Mouse (Mus musculus): ENCODE data around the gene Itm2b. TPM values are rescaled to one million over a fixed set of nuclear protein-coding genes. Genes with fewer than 3 reads are reported as not detected.

Itm2b gene
- polyA plus RNA-seq, 1 experiment from 2014 or later: 945 TPM

DNA sequence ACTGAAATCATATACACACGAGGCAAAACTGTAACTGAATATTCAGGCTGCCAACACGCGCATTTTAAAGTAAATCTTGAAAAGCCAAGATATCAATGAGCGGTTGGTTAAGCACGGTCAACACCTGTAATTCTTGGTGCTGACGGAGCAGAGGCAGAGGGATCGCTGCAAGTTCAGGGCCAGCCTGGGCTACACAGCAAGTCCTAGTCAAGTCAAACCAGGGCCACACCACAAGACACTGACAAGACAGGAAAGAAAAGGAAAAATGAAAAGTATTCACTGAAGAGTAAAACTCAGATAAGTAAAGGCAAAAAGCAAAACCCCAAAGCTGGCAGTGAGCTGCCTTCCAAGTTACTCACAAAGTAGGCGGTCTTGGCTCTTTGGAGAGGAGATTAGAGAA, 9.6 kb downstream of the Itm2b start:
- no peak for ATAC-seq (ENCODE audit: insufficient read depth, low FRiP score, low read depth)
- no peaks in the 10 kb centered on the region for H3K9me3 ChIP-seq
- H3K36me3 ChIP-seq: peaks cover 12% of the 10 kb centered on the region; the same call in 1 of the 2 replicates
- H3K4me1 ChIP-seq: peaks cover 33% of the 10 kb centered on the region
- WGBS: 82% methylated on average over 8 of the region's 8 CpGs
- H3K4me2 ChIP-seq: no peak overlapping the region
- no peak overlapping the region for H3K9ac ChIP-seq
- no peak overlapping the region for H3K4me3 ChIP-seq (replicated peaks)
- no peaks in the 10 kb centered on the region for H3K27me3 ChIP-seq (replicated peaks)
- H3K27ac ChIP-seq: no peak overlapping the region

DNA sequence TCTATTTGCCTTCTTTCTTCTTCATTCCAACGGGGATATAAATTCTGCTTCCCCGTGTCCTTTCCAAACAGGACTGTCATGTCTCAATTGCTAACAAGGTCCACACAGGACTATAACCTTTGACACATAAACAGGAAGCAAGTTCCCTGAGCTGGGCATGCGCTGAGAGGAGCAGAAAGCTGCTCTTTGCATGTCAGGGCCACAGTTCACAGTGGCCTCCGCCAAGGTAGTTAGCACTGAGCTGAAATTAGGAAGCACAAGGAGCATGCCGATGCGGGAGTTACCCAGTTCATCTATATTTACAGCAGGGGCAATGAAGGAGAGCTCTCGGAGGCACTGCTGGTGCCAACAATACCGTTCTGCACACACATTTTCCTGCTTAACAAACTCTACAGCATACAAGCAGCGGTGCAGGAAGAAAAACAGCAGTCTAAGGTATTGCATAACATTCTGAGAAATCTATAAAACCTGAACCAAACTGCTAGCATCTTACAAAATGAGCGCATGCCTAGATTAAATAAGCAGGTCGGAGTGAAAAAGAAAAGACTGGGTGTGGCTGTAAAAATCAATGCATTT, 10.7 kb downstream of the Itm2b start:
- Histone ChIP-seq H3K4me2 (no peak overlapping the region), H3K36me3 (peaks cover 12% of the 10 kb centered on the region; the same call in 1 of the 2 replicates), H3K9ac (no peak overlapping the region), H3K27ac (peak overlapping the region; percentile 36; the same call in 1 of the 2 replicates), H3K4me1 (peaks cover 33% of the 10 kb centered on the region), H3K9me3 (no peaks in the 10 kb centered on the region), H3K27me3 (replicated peaks) (no peaks in the 10 kb centered on the region), H3K4me3 (replicated peaks) (no peak overlapping the region)
- no peak for ATAC-seq (ENCODE audit: insufficient read depth, low FRiP score, low read depth)
- 46% methylated on average over 11 of the region's 11 CpGs for WGBS

DNA sequence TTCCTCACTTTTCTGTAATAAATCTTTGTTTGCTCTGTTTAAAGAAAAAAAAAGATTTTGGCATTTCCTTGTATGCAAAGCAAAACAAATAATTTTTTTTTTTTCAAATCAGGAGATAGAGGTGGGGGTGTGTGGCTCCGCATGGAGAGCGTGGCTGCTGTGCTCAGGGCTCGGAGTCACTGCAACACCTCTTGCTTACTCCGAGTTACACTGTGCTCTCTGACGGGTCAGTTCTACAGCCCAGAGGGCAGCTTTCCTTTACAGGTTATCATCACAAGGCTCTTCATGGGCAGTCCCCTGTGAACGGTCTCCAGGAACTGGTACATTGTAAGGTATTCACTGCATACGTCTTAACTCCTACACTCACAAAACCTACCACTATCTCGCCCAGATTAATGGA, 11.5 kb downstream of the Itm2b start:
- no peak overlapping the region for H3K9ac ChIP-seq
- no peak overlapping the region for H3K27ac ChIP-seq
- H3K4me3 ChIP-seq (replicated peaks): no peak overlapping the region
- peak; percentile 14; the same call in 1 of the 2 replicates for ATAC-seq (ENCODE audit: insufficient read depth, low FRiP score, low read depth)
- H3K9me3 ChIP-seq: no peaks in the 10 kb centered on the region
- peaks cover 9% of the 10 kb centered on the region; the same call in 1 of the 2 replicates for H3K36me3 ChIP-seq
- H3K4me1 ChIP-seq: peaks cover 33% of the 10 kb centered on the region
- 57% methylated on average over 8 of the region's 8 CpGs for WGBS
- no peaks in the 10 kb centered on the region for H3K27me3 ChIP-seq (replicated peaks)
- H3K4me2 ChIP-seq: no peak overlapping the region

DNA sequence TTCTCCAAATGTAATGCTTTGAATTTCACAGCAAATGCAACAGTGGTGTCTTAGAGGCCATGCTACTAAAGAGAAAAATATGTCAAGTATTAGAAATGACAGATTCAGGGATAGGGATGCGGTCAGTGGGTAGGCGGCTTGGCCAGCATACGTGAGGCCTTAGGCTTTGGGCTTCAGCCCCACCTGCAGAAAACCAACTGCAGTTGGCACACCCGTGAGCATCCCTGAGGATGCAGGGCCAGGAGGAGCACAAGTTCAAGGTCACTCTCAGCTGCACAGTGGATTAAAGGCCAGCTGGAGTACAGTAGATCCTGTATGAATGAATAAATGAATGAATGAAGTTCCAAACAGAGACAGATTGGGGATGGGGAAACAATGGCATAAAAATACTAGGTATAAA, 12.1 kb downstream of the Itm2b start:
- Histone ChIP-seq H3K9me3 (no peaks in the 10 kb centered on the region), H3K27me3 (replicated peaks) (no peaks in the 10 kb centered on the region), H3K4me3 (replicated peaks) (no peak overlapping the region), H3K27ac (no peak overlapping the region), H3K36me3 (peaks cover 15% of the 10 kb centered on the region), H3K4me2 (no peak overlapping the region), H3K4me1 (peaks cover 33% of the 10 kb centered on the region), H3K9ac (no peak overlapping the region)
- ATAC-seq (ENCODE audit: insufficient read depth, low FRiP score, low read depth): no peak
- WGBS: 75% methylated on average over 4 of the region's 4 CpGs

DNA sequence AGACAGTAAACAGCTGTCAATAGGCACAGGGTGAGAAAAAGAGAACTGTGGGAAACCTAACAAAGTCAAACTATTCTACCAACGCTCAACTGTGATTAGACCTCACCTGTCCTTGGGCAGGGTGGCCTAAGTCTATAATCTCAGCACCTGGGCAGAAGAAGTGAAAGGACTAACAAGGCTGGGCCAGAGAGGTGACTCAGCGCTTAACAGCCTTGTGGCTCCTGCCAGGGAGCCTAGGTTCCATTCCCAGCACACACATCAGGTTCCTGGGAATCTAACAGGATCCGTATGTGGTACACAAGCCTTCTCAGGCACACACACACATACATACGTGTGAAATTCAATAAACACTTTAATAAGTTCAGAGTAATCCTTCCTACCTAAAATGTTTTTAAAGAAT, 13.5 kb downstream of the Itm2b start:
- H3K4me2 ChIP-seq: no peak overlapping the region
- H3K27ac ChIP-seq: no peak overlapping the region
- H3K27me3 ChIP-seq (replicated peaks): no peaks in the 10 kb centered on the region
- peaks cover 27% of the 10 kb centered on the region for H3K36me3 ChIP-seq
- no peak for ATAC-seq (ENCODE audit: insufficient read depth, low FRiP score, low read depth)
- peaks cover 21% of the 10 kb centered on the region for H3K4me1 ChIP-seq
- H3K4me3 ChIP-seq (replicated peaks): no peak overlapping the region
- no peaks in the 10 kb centered on the region for H3K9me3 ChIP-seq
- H3K9ac ChIP-seq: no peak overlapping the region
- 75% methylated on average over 4 of the region's 4 CpGs for WGBS

DNA sequence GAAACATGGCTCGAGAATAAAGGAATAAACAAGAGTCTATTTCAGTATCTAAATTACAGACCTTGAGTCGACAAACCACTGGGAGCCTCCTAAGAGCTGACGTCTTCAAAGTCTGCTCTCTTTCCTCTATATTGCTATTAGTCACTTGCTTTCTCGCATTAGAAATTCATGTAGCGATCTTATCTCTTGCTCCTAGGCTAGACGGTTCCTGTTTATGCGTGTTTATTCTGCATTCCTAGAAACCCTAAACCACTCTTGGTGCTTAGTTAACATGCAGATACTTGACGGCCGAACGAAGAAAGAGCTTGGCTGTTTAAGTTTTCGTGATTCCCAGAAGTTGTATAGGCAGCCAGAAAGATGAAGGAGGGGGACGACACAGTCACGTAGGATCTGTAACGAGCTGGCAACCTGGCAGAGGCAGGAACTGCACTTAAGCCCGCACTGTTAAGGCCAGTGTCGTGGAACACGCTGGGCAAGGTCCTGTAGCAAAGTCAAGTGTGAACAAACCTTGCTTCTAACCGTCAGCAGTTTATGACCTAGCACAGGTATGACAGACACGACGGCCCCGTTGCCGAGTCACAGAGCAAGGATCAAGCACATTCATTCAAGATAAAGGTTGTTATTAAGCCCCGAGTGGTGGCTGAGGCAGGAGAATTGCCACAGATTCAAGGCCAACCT, 14.3 kb downstream of the Itm2b start:
- Histone ChIP-seq H3K4me1 (peaks cover 21% of the 10 kb centered on the region), H3K27me3 (replicated peaks) (no peaks in the 10 kb centered on the region), H3K27ac (no peak overlapping the region), H3K4me3 (replicated peaks) (no peak overlapping the region), H3K9ac (no peak overlapping the region), H3K9me3 (no peaks in the 10 kb centered on the region), H3K4me2 (no peak overlapping the region), H3K36me3 (peaks cover 32% of the 10 kb centered on the region)
- no peak for ATAC-seq (ENCODE audit: insufficient read depth, low FRiP score, low read depth)
- 78% methylated on average over 23 of the region's 23 CpGs for WGBS

DNA sequence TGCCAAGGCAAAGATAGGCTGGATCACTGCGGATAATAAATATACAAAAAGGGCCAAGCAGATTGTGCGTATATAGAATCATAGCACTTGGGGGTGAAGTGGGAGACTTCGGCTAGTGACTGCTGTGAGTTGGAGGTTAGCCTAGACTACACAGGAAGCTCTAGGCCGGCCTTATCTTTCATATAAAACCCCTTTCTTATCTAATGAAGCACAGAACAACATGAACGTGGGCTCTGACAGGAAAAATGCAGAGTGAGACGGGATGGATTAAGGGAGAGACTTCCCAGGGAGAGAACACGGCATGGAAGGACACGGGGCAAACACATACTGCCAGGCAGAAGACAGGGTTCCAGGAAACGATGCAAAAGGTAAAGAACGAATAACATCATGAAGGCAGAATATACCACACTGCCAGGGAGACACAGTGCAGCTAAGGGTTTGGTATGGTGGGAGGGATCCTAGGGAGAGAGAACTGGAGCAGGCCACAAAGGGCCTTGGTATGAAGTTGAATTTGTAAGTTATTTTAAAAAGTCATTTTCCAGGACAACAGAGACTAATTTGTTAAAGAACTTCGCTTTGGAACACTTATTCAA, 14.9 kb downstream of the Itm2b start:
- WGBS: 76% methylated on average over 11 of the region's 11 CpGs

DNA sequence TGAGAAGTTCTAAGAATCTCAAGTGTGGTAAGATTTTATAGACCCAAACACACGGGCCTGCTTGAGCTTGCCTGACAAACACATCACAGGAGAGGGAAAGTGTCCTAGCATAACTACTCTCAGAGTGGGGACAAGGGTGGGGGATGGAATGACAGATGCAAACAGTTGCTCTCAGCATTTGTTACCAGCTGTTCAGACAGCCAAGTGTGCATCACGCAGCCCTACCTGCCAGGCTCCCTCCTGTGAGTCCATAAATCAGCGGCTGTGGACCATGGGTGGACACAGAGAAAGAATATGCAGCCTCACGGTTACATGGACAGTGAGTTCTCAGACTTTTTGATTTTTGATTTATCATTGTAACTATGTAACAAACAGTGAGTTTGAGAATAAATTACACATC, 15.5 kb downstream of the Itm2b start:
- 71% methylated on average over 4 of the region's 4 CpGs for WGBS
- H3K27ac ChIP-seq: no peak overlapping the region
- no peak overlapping the region for H3K4me3 ChIP-seq (replicated peaks)
- peaks cover 41% of the 10 kb centered on the region for H3K36me3 ChIP-seq
- H3K27me3 ChIP-seq (replicated peaks): no peaks in the 10 kb centered on the region
- no peak for ATAC-seq (ENCODE audit: insufficient read depth, low FRiP score, low read depth)
- H3K9ac ChIP-seq: no peak overlapping the region
- peaks cover 13% of the 10 kb centered on the region for H3K4me1 ChIP-seq
- no peaks in the 10 kb centered on the region for H3K9me3 ChIP-seq
- H3K4me2 ChIP-seq: no peak overlapping the region

More for the DNA sequence above, 14.9 kb downstream of the Itm2b start:
- H3K27ac ChIP-seq: no peak overlapping the region
- no peak for ATAC-seq (ENCODE audit: insufficient read depth, low FRiP score, low read depth)
- H3K9me3 ChIP-seq: no peaks in the 10 kb centered on the region
- no peak overlapping the region for H3K4me3 ChIP-seq (replicated peaks)
- H3K27me3 ChIP-seq (replicated peaks): no peaks in the 10 kb centered on the region
- H3K4me2 ChIP-seq: no peak overlapping the region
- H3K9ac ChIP-seq: no peak overlapping the region
- peaks cover 17% of the 10 kb centered on the region for H3K4me1 ChIP-seq
- peaks cover 38% of the 10 kb centered on the region for H3K36me3 ChIP-seq

DNA sequence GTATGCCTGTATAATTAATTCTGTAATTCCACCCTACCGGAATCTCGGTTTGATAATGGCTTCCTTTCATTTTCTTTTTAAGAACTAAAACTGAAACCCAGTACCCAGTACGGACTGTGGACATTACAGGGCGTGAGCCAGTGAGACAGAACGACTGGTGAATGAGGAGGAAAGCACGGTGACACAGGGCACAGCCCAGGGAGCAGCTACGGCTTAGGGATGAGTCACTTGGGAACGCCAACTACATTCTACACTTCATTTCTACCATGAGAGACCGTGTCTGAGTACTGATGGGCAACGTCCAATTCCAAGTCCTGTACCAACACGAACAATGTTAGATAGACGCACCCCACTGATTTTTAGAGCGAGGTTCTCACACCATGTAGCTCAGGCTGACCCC, 16.1 kb downstream of the Itm2b start:
- Histone ChIP-seq H3K9ac (no peak overlapping the region), H3K4me1 (peaks cover 6% of the 10 kb centered on the region), H3K4me2 (no peak overlapping the region), H3K27me3 (replicated peaks) (no peaks in the 10 kb centered on the region), H3K9me3 (no peaks in the 10 kb centered on the region), H3K4me3 (replicated peaks) (no peak overlapping the region), H3K36me3 (peaks cover 48% of the 10 kb centered on the region), H3K27ac (no peak overlapping the region)
- peak; percentile 3; the same call in 1 of the 2 replicates for ATAC-seq (ENCODE audit: insufficient read depth, low FRiP score, low read depth)
- WGBS: 94% methylated on average over 13 of the region's 13 CpGs

DNA sequence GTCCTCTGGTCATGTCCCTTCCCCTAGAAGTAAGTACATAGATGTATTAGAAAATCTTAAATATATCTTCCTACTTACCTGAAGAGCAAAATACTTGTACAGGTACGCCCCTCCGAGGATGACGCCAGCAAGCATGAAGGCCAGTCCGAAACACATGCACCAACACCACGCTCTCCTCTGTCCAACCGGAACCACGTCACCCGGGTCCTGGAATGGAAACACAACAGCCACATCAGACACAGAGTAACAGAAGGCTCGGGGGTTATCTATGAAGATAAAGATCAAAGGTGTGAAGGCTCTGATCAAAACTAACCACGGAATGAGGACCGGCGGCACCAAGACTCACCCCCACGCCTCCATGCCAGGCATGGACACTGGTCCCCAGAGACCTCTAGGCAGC, 16.9 kb downstream of the Itm2b start:
- peaks cover 56% of the 10 kb centered on the region for H3K36me3 ChIP-seq
- WGBS: 89% methylated on average over 13 of the region's 13 CpGs
- no peaks in the 10 kb centered on the region for H3K27me3 ChIP-seq (replicated peaks)
- H3K4me3 ChIP-seq (replicated peaks): no peak overlapping the region
- no peak overlapping the region for H3K9ac ChIP-seq
- H3K4me1 ChIP-seq: 0 out of 2 replicates have a peak, but pooled peaks cover 2% of the 10 kb centered on the region
- ATAC-seq (ENCODE audit: insufficient read depth, low FRiP score, low read depth): no peak
- no peak overlapping the region for H3K4me2 ChIP-seq
- no peak overlapping the region for H3K27ac ChIP-seq
- H3K9me3 ChIP-seq: no peaks in the 10 kb centered on the region

DNA sequence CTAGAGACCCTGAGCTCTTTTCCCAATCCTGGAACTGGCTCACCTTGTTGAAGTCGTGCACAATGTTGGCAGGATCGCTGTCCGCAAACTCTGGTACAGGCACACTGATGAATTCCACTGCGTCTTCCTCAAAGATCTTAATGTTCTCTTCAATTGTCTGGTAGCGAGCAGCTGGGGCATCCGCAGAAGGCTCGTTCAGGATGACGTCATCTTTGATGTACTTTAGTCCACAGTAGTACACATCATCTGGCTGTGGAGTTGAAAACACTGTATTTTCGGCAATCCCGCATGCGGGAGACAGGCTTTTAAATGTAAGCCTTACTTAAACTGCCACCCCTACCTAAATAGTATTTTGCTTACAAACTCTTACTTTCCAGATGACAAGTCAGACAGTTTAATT, 18.8 kb downstream of the Itm2b start:
- H3K4me2 ChIP-seq: no peak overlapping the region
- no peak overlapping the region for H3K9ac ChIP-seq
- 81% methylated on average over 11 of the region's 11 CpGs for WGBS
- peaks cover 69% of the 10 kb centered on the region for H3K36me3 ChIP-seq
- H3K27me3 ChIP-seq (replicated peaks): no peaks in the 10 kb centered on the region
- no peaks in the 10 kb centered on the region for H3K9me3 ChIP-seq
- no peak overlapping the region for H3K27ac ChIP-seq
- no peak for ATAC-seq (ENCODE audit: insufficient read depth, low FRiP score, low read depth)
- 0 out of 2 replicates have a peak, but pooled peaks cover 2% of the 10 kb centered on the region for H3K4me1 ChIP-seq
- no peak overlapping the region for H3K4me3 ChIP-seq (replicated peaks)

DNA sequence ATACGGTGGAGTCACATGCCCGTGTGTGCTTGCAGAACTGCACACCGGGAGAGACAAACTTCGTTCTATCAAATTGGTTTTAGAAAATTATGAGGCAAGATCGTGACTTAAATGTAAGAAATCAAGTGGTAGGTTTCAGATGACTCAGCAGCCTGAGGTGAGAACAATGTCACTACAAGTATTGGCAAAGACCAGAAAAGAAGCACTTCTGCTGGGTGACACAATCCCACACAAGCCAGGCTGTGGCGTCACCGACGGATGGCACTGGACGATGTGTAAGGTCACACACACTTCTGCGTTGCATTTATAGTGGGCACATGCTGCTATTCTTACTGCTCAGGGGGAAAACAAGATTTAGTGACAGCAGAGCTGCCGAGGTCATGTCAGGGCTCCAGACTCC, 21.3 kb downstream of the Itm2b start:
- H3K27me3 ChIP-seq (replicated peaks): no peaks in the 10 kb centered on the region
- no peak overlapping the region for H3K4me3 ChIP-seq (replicated peaks)
- H3K36me3 ChIP-seq: peaks cover 85% of the 10 kb centered on the region
- H3K27ac ChIP-seq: no peak overlapping the region
- no peak for ATAC-seq (ENCODE audit: insufficient read depth, low FRiP score, low read depth)
- no peak overlapping the region for H3K4me2 ChIP-seq
- H3K9ac ChIP-seq: no peak overlapping the region
- WGBS: 93% methylated on average over 11 of the region's 11 CpGs
- H3K9me3 ChIP-seq: no peaks in the 10 kb centered on the region
- no peaks in the 10 kb centered on the region for H3K4me1 ChIP-seq

Measured in stomach, embryonic 15.5 days (tissue).